Mouse (Mus musculus) adrenal gland, postnatal 14 days (tissue): Measurements from ENCODE around the gene Npcd. TPM values are rescaled to one million over a fixed set of nuclear protein-coding genes. Genes with fewer than 3 reads are reported as not detected.

ENCODE experiments used
- DNase-seq: peaks from one replicate; pipeline ENCODE4 v3.0.0; 2021; ENCODE audit warnings: mixed read lengths
- total RNA-seq: library from RNA; stranded (reverse); gene quantifications from 2 replicates; pipeline ENCODE4 v1.2.3, GENCODE M21; 2021

The Npcd gene
- total RNA-seq, 1 experiment from 2014 or later, result 0.96 TPM

DNA sequence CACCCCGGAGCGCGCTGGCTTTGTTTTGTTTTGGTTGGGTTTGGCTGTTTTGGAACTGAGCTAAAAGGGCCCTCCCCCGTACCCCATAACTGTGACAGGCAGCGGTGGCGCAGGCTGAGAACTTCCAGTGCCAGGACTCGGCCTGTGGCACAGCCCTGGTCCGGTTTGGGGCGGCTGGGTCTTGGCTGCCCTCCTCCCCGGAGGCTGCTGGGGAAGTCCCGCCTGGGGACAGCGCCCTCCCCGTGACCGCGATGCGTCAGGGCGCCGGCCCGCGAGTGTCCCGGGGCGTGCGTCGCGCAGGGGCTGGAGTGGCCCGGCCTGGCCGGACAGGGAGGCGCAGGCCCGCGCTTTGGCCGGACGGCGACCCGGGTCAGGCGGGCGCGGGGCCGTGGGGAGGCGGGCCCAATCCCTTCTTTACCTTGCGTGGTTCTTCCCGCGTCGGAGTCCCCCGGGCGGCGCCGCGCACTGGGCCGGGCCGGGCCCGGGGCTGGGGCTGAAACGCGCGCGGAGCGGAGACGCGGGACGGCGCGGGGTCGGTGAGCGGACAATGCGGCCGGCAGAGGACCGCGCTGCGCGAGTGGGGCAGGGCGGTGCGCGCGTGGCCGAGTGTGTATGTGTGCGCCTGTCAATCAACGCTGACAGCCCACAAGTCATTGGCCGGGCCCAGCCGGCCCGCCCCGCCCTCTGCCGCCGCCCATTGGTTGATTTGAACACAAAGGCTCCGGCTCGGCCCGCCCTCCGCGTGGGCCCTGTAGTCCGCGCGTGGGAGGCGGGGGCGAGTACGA lies 91.9 kb downstream of the Npcd start, which contains the start of gene Sun2:
Gene Sun2 (minus strand): TSS at position 616 of the 785 bp plus-strand sequence.
- peak; percentile 96 for DNase-seq

DNA sequence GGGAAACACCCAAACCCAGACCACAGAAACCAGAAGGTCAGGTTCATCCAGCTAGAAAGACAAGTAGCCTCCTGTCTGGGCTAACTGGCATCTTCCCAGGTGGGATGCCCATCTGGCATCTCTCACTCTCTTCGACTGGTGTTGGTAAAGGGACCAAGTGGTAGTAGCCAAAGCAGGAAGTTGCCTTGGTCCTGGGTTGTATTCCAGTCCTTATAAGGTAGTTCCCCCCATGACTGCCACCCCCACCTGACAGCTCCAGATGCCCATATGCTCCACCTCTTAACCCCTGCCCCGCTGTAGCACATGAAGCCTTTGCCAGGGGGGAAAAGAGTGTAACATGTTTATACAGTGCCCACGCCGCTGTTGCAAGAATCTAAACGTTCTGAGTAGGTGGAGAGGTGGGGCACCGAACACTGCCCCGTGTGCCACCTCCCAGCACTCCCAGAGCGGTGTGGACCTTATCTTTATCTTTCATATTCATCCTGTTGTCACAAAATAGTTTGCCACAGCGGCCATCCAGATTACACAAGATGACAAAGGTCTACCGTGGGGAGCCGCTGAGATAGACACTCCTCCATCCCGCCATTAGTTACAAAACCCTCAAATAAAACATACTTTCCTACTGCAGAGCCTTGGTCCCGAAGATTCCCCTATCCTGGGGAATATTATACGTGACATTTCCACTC lies 92.7 kb downstream of the Npcd start:
- peak; percentile 47 for DNase-seq

DNA sequence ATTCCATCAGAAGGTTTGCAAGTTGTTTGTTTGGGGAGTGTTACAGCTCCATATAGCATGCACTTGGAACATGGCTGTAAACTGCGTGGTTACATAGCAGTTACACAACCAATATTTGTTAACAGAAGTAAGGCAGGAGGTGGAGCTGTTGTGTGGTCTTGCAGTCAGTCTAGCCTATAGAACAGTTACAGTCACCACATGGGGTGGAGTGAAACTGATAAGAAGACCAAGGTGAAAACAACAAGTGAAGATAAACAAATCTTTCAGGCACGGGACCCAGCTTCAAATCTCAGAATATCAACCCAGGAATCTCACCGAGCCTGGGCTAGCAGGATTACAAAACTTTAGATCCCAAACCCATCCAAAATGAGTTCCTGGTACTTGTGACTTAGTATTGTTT lies 93.3 kb downstream of the Npcd start:
- no peak for DNase-seq

Other genes with a start within 250 kb of the Npcd start
- gene Dmc1, start 229.1 kb downstream of the Npcd start, total RNA-seq, result 3.1 TPM in 2 replicates
- gene Fam227a, start 175.3 kb downstream of the Npcd start, total RNA-seq, result 2.6 and 4.8 TPM in 2 replicates
- 21.9 and 24.8 TPM in 2 replicates for gene Cby1, start 175.0 kb downstream of the Npcd start, total RNA-seq
- gene Tomm22, start 163.4 kb downstream of the Npcd start, total RNA-seq, result 116 and 120 TPM in 2 replicates
- 38.0 and 43.9 TPM in 2 replicates for gene Josd1, start 146.3 kb downstream of the Npcd start, total RNA-seq
- gene Gtpbp1, start 143.4 kb downstream of the Npcd start, total RNA-seq, result 26.1 and 35.8 TPM in 2 replicates
- gene Sun2, start 91.7 kb downstream of the Npcd start, total RNA-seq, result 61.1 and 78.0 TPM in 2 replicates
- 16.6 and 20.1 TPM in 2 replicates for gene Dnal4, start 56.4 kb downstream of the Npcd start, total RNA-seq
- 7.0 and 8.4 TPM in 2 replicates for gene Nptxr, start 29.5 kb downstream of the Npcd start, total RNA-seq
- 60.1 and 64.8 TPM in 2 replicates for gene Cbx6, start 451 bp upstream of the Npcd start, total RNA-seq
- 19.8 and 38.2 TPM in 2 replicates for gene Apobec3, start 57.4 kb upstream of the Npcd start, total RNA-seq
- 7.2 and 12.8 TPM in 2 replicates for gene Cbx7, start 136.9 kb upstream of the Npcd start, total RNA-seq
- gene Pdgfb, start 180.7 kb upstream of the Npcd start, total RNA-seq, result 43.0 and 49.3 TPM in 2 replicates